Mouse (Mus musculus): ENCODE data around the gene Tpx2. TPM values are rescaled to one million over a fixed set of nuclear protein-coding genes. Genes with fewer than 3 reads are reported as not detected.

Gene Tpx2
- polyA plus RNA-seq, 1 experiment from 2014 or later, result 17.7 TPM

- Histone ChIP-seq H3K9ac (ENCODE audit: low read length) (no peak overlapping the region), H3K36me3 (ENCODE audit: control insufficient read depth, insufficient read depth, low read length) (no peaks in the 10 kb centered on the region), H3K4me1 (replicated peaks; ENCODE audit: control insufficient read depth, insufficient read depth) (no peaks in the 10 kb centered on the region), H3K27me3 (ENCODE audit: control insufficient read depth, insufficient read depth, low read length) (no peaks in the 10 kb centered on the region), H3K27ac (replicated peaks) (peak overlapping the region; percentile 63), H3K9me3 (ENCODE audit: control insufficient read depth, low read length) (no peaks in the 10 kb centered on the region), H3K4me2 (replicated peaks; ENCODE audit: low read depth) (no peak overlapping the region), H3K4me3 (ENCODE audit: low read depth, low read length) (no peak overlapping the region)
- peak; percentile 31 for DNase-seq (ENCODE audit: low spot score)
- 42% methylated on average over 14 of the region's 14 CpGs for WGBS
- ATAC-seq (ENCODE audit: low FRiP score, low TSS enrichment), result no peak
- TF ChIP-seq EP300 (optimal IDR thresholded peaks at IDR 0.05) (no peak), CTCF (IDR thresholded peaks at IDR 0.05; ENCODE audit: low read depth) (no peak)
These were observed 80.6 kb downstream of the Tpx2 start for GRCm38 (mm10) chr2:152928219-152928987.

- peak overlapping the region; percentile 63 for H3K27ac ChIP-seq (replicated peaks)
- no peaks in the 10 kb centered on the region for H3K36me3 ChIP-seq (ENCODE audit: control insufficient read depth, insufficient read depth, low read length)
- H3K4me3 ChIP-seq (ENCODE audit: low read depth, low read length), result no peak overlapping the region
- H3K4me1 ChIP-seq (replicated peaks; ENCODE audit: control insufficient read depth, insufficient read depth), result no peaks in the 10 kb centered on the region
- WGBS, result 63% methylated on average over 3 of the region's 3 CpGs
- no peaks in the 10 kb centered on the region for H3K9me3 ChIP-seq (ENCODE audit: control insufficient read depth, low read length)
- no peaks in the 10 kb centered on the region for H3K27me3 ChIP-seq (ENCODE audit: control insufficient read depth, insufficient read depth, low read length)
- TF ChIP-seq CTCF (IDR thresholded peaks at IDR 0.05; ENCODE audit: low read depth), result no peak
- no peak for TF ChIP-seq EP300 (optimal IDR thresholded peaks at IDR 0.05)
- H3K9ac ChIP-seq (ENCODE audit: low read length), result no peak overlapping the region
- ATAC-seq (ENCODE audit: low FRiP score, low TSS enrichment), result no peak
- H3K4me2 ChIP-seq (replicated peaks; ENCODE audit: low read depth), result no peak overlapping the region
- no peak for DNase-seq (ENCODE audit: low spot score)
These were observed 81.2 kb downstream of the Tpx2 start for GRCm38 (mm10) chr2:152928988-152929370.

- Histone ChIP-seq H3K27ac (replicated peaks) (0 out of 2 replicates have a peak overlapping the region, but pooled peaks have one; percentile 1), H3K4me3 (ENCODE audit: low read depth, low read length) (no peak overlapping the region), H3K4me2 (replicated peaks; ENCODE audit: low read depth) (no peak overlapping the region), H3K9me3 (ENCODE audit: control insufficient read depth, low read length) (no peaks in the 10 kb centered on the region), H3K9ac (ENCODE audit: low read length) (no peak overlapping the region), H3K4me1 (replicated peaks; ENCODE audit: control insufficient read depth, insufficient read depth) (no peaks in the 10 kb centered on the region), H3K36me3 (ENCODE audit: control insufficient read depth, insufficient read depth, low read length) (no peaks in the 10 kb centered on the region), H3K27me3 (ENCODE audit: control insufficient read depth, insufficient read depth, low read length) (no peaks in the 10 kb centered on the region)
- TF ChIP-seq EP300 (optimal IDR thresholded peaks at IDR 0.05) (no peak), CTCF (IDR thresholded peaks at IDR 0.05; ENCODE audit: low read depth) (no peak)
- DNase-seq (ENCODE audit: low spot score), result no peak
- 23% methylated on average over 2 of the region's 2 CpGs for WGBS
- no peak for ATAC-seq (ENCODE audit: low FRiP score, low TSS enrichment)
These were observed 82.5 kb downstream of the Tpx2 start for GRCm38 (mm10) chr2:152930276-152930675.

- Histone ChIP-seq H3K9me3 (ENCODE audit: control insufficient read depth, low read length) (no peaks in the 10 kb centered on the region), H3K27me3 (ENCODE audit: control insufficient read depth, insufficient read depth, low read length) (no peaks in the 10 kb centered on the region), H3K4me3 (ENCODE audit: low read depth, low read length) (peak overlapping the region; percentile 10; the same call in 1 of the 2 replicates), H3K36me3 (ENCODE audit: control insufficient read depth, insufficient read depth, low read length) (no peaks in the 10 kb centered on the region), H3K9ac (ENCODE audit: low read length) (0 out of 2 replicates have a peak overlapping the region, but pooled peaks have one; percentile 4), H3K4me2 (replicated peaks; ENCODE audit: low read depth) (no peak overlapping the region), H3K4me1 (replicated peaks; ENCODE audit: control insufficient read depth, insufficient read depth) (no peaks in the 10 kb centered on the region), H3K27ac (replicated peaks) (peak overlapping the region; percentile 53; the same call in 1 of the 2 replicates)
- ATAC-seq (ENCODE audit: low FRiP score, low TSS enrichment) (no peak), DNase-seq (ENCODE audit: low spot score) (no peak)
- no peak for TF ChIP-seq CTCF (IDR thresholded peaks at IDR 0.05; ENCODE audit: low read depth)
- no peak for TF ChIP-seq EP300 (optimal IDR thresholded peaks at IDR 0.05)
- 65% methylated on average over 12 of the region's 12 CpGs for WGBS
These were observed 83.8 kb downstream of the Tpx2 start for GRCm38 (mm10) chr2:152931456-152932160.

GRCm38 (mm10) chr2:152933048-152933447 is 85.3 kb downstream of the Tpx2 start, which contains the start of gene Foxs1:
TSS of gene Foxs1 (minus strand) at chr2:152933208.
- H3K9me3 ChIP-seq (ENCODE audit: control insufficient read depth, low read length), result no peaks in the 10 kb centered on the region
- H3K4me2 ChIP-seq (replicated peaks; ENCODE audit: low read depth), result no peak within 1 kb of the TSS; the same call in 1 of the 2 replicates
- 18% methylated on average over 7 of the region's 9 CpGs for WGBS
- ATAC-seq (ENCODE audit: low FRiP score, low TSS enrichment) (no peak), DNase-seq (ENCODE audit: low spot score) (no peak)
- no peak for TF ChIP-seq EP300 (optimal IDR thresholded peaks at IDR 0.05)
- no peaks in the 10 kb centered on the region for H3K4me1 ChIP-seq (replicated peaks; ENCODE audit: control insufficient read depth, insufficient read depth)
- H3K27me3 ChIP-seq (ENCODE audit: control insufficient read depth, insufficient read depth, low read length), result no peaks in the 10 kb centered on the region
- H3K27ac ChIP-seq (replicated peaks), result peak within 1 kb of the TSS; percentile 49; the same call in 1 of the 2 replicates
- peak within 1 kb of the TSS; percentile 10; the same call in 1 of the 2 replicates for H3K4me3 ChIP-seq (ENCODE audit: low read depth, low read length)
- no peaks in the 10 kb centered on the region for H3K36me3 ChIP-seq (ENCODE audit: control insufficient read depth, insufficient read depth, low read length)
- 0 out of 2 replicates have a peak within 1 kb of the TSS, but pooled peaks have one; percentile 4 for H3K9ac ChIP-seq (ENCODE audit: low read length)
